Mouse (Mus musculus) c-Kit-positive CD71-positive TER-119-negative erythroid progenitor cells, embryonic 14.5 days (primary cell): ENCODE results near the gene Aplp1.

Experiments
- DNase-seq: peaks from one replicate; pipeline ENCODE4 v3.0.0-alpha.2; 2013; ENCODE audit warnings: low read depth

Gene Aplp1

GRCm38 (mm10) chr7:30444154-30444970, 973 bp downstream of the Aplp1 start:
- DNase-seq = no peak

- DNase-seq = no peak
Measured at GRCm38 (mm10) chr7:30443696-30444095, 1.6 kb downstream of the Aplp1 start.

- no peak for DNase-seq
Measured at GRCm38 (mm10) chr7:30440697-30441096, 4.6 kb downstream of the Aplp1 start.

- no peak for DNase-seq
Measured at GRCm38 (mm10) chr7:30439734-30440133, 5.6 kb downstream of the Aplp1 start.

- DNase-seq = no peak
Measured at GRCm38 (mm10) chr7:30436879-30437278, 8.5 kb downstream of the Aplp1 start.

- DNase-seq = no peak
Measured at GRCm38 (mm10) chr7:30435156-30435555, 10.2 kb downstream of the Aplp1 start.

- no peak for DNase-seq
Measured at GRCm38 (mm10) chr7:30434701-30435100, 10.6 kb downstream of the Aplp1 start.

- no peak for DNase-seq
Measured at GRCm38 (mm10) chr7:30434238-30434637, 11.1 kb downstream of the Aplp1 start.

- no peak for DNase-seq
Measured at GRCm38 (mm10) chr7:30431793-30432192, 13.5 kb downstream of the Aplp1 start.

GRCm38 (mm10) chr7:30430191-30430590, 15.1 kb downstream of the Aplp1 start:
- no peak for DNase-seq

GRCm38 (mm10) chr7:30429327-30429726, 16.0 kb downstream of the Aplp1 start:
- no peak for DNase-seq

GRCm38 (mm10) chr7:30423071-30423641, 22.2 kb downstream of the Aplp1 start:
- DNase-seq = no peak

GRCm38 (mm10) chr7:30422560-30422959, 22.8 kb downstream of the Aplp1 start:
- DNase-seq = no peak

- DNase-seq = peak; percentile 59
Measured at GRCm38 (mm10) chr7:30421890-30422435, 23.4 kb downstream of the Aplp1 start.

- DNase-seq = peak; percentile 57
Measured at GRCm38 (mm10) chr7:30421175-30421889, 24.0 kb downstream of the Aplp1 start, which contains the start of gene Nfkbid. Nfkbid (plus strand) TSS chr7:30421732.

- no peak for DNase-seq
Measured at GRCm38 (mm10) chr7:30420673-30421072, 24.7 kb downstream of the Aplp1 start.

GRCm38 (mm10) chr7:30419561-30420499, 25.5 kb downstream of the Aplp1 start, which contains the start of gene Hcst:
Hcst (minus strand) TSS chr7:30419854.
- no peak for DNase-seq

GRCm38 (mm10) chr7:30417856-30418255, 27.5 kb downstream of the Aplp1 start:
- DNase-seq = no peak

GRCm38 (mm10) chr7:30413596-30413995, 31.7 kb downstream of the Aplp1 start, which contains the start of gene Tyrobp:
Tyrobp (plus strand) TSS chr7:30413760.
- no peak for DNase-seq

- no peak for DNase-seq
Measured at GRCm38 (mm10) chr7:30412735-30413147, 32.6 kb downstream of the Aplp1 start.

- DNase-seq = no peak
Measured at GRCm38 (mm10) chr7:30411023-30411422, 34.3 kb downstream of the Aplp1 start.
